Mouse (Mus musculus) spleen, postnatal 10 days (tissue): ENCODE measurements around the gene Kif26b.

Source experiments
- DNase-seq, 2 experiments: peaks; one replicate each; pipeline ENCODE4 v3.0.0; 2021 to 2022; ENCODE audit warnings: low spot score in 2 of 2

The Kif26b gene

GRCm38 (mm10) chr1:178540247-178540646, 11.3 kb downstream of the Kif26b start:
- no peak for DNase-seq

GRCm38 (mm10) chr1:178542415-178542814, 13.5 kb downstream of the Kif26b start:
- DNase-seq, result no peak

- DNase-seq, result no peak
Observed at GRCm38 (mm10) chr1:178542990-178543944, 14.3 kb downstream of the Kif26b start.

- no peak for DNase-seq
Observed at GRCm38 (mm10) chr1:178544585-178544984, 15.7 kb downstream of the Kif26b start.

GRCm38 (mm10) chr1:178549576-178549975, 20.7 kb downstream of the Kif26b start:
- no peak for DNase-seq

- DNase-seq, result no peak
Observed at GRCm38 (mm10) chr1:178550477-178551047, 21.6 kb downstream of the Kif26b start.

- no peak for DNase-seq
Observed at GRCm38 (mm10) chr1:178552278-178552897, 23.5 kb downstream of the Kif26b start.

GRCm38 (mm10) chr1:178552898-178553284, 24.0 kb downstream of the Kif26b start:
- DNase-seq, result no peak

GRCm38 (mm10) chr1:178556226-178556625, 27.3 kb downstream of the Kif26b start:
- DNase-seq, result no peak

- DNase-seq, result no peak
Observed at GRCm38 (mm10) chr1:178560043-178560442, 31.1 kb downstream of the Kif26b start.

- no peak for DNase-seq
Observed at GRCm38 (mm10) chr1:178563834-178564233, 34.9 kb downstream of the Kif26b start.

- no peak for DNase-seq
Observed at GRCm38 (mm10) chr1:178564800-178565199, 35.9 kb downstream of the Kif26b start.

- no peak for DNase-seq
Observed at GRCm38 (mm10) chr1:178568551-178569545, 39.9 kb downstream of the Kif26b start.

GRCm38 (mm10) chr1:178571009-178571408, 42.1 kb downstream of the Kif26b start:
- DNase-seq, result no peak

- no peak for DNase-seq
Observed at GRCm38 (mm10) chr1:178571885-178572444, 43.0 kb downstream of the Kif26b start.

GRCm38 (mm10) chr1:178573406-178574032, 44.6 kb downstream of the Kif26b start:
- no peak for DNase-seq

- no peak for DNase-seq
Observed at GRCm38 (mm10) chr1:178575706-178576105, 46.8 kb downstream of the Kif26b start.

GRCm38 (mm10) chr1:178576926-178577325, 48.0 kb downstream of the Kif26b start:
- no peak for DNase-seq

GRCm38 (mm10) chr1:178585366-178586020, 56.6 kb downstream of the Kif26b start:
- no peak for DNase-seq
